Mouse (Mus musculus): ENCODE data around the gene Ccdc188.

The Ccdc188 gene

DNA sequence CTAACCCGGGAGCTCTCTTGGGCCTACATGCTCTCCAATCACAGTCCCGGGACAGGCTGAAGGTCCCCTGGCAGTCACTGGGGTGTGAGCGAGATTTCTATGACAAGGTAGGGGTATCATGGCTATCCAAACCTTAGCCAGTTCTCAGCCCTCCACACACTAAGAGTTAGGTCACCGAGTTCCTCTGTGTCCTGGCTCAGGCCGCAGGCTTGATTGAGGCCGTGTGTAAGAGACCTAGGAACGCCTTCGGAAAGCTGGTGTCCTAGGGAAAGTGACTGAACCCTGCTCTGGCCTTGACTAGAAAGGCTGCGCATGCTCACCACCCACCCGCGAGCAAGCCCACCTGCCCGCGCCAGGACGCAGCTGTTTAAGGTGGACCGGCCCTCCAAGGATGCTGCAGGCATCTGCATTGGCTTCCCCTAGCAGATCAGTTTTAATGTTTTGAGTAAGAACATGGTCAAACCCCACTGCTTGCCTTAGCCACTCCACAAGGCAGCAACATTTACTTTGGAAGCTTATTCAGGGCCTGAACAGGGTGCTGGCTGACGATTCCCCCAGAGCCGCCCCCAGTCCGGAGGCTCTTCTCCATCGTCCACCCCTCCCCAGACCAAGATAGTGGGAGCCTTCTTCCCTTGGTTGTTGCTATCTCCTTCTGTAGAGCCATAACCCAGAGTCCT, 17.8 kb downstream of the Ccdc188 start:
- DNase-seq (ENCODE audit: low spot score in 2 of 2), result peak; percentile 53 to 57

DNA sequence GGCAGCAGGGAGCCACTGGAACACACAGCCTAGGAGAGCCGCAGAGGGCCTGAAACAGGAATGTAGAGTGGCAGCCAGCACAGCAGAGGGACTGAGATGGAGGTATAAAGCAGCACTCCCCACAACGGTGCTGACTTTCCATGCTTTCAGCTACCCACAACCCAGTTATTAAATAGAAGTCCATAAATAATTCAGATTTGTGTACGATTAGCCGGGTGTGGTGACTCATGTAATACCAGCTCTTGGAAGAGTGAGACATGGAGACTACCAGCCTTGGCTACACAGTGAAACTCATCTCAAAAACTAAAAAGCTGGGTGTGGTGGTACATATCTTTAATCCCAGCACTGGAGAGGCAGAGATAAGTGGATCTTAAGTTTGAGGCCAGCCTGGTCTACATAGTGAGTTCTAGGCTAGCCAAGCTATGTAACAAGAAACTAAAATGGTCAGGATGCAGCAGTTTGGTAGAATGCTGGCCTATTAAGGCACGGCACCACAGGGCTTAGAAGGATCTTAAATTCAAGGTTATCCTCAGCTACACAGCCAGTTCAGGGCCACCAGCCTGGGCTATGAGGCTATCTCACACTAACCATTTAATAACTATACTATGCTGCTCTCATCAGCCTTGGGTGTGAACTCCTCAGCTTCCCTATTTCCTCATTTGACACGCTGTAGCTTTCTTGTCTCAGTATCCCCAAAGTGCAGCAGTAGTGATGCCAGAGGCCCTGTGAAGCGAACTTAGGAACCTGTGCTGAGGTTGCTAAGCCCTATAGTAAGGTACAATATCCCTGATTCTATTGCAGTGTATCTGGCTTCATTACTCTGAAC, 19.2 kb downstream of the Ccdc188 start:
- no peak for DNase-seq (ENCODE audit: low spot score in 2 of 2)

DNA sequence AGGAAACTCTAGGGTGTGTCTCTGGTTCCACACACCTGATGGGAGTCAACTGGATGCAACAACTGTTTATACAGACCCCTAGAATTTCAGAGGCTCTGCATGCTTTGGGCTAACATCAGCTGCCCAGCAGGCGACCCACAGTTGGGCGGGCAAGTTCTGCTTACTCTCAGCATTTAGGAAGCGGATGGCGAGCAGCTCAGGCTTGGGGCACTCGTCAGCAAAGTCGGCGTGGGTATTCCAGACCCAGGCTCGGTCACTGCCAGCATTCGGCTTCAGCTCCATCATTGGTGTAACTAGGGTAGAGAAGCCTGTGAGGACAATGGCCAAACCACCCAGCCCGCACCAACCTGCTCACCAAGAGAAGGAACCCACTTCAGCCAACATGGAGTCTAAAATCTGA, 23.9 kb downstream of the Ccdc188 start:
- no peak for DNase-seq (ENCODE audit: low spot score in 2 of 2)

DNA sequence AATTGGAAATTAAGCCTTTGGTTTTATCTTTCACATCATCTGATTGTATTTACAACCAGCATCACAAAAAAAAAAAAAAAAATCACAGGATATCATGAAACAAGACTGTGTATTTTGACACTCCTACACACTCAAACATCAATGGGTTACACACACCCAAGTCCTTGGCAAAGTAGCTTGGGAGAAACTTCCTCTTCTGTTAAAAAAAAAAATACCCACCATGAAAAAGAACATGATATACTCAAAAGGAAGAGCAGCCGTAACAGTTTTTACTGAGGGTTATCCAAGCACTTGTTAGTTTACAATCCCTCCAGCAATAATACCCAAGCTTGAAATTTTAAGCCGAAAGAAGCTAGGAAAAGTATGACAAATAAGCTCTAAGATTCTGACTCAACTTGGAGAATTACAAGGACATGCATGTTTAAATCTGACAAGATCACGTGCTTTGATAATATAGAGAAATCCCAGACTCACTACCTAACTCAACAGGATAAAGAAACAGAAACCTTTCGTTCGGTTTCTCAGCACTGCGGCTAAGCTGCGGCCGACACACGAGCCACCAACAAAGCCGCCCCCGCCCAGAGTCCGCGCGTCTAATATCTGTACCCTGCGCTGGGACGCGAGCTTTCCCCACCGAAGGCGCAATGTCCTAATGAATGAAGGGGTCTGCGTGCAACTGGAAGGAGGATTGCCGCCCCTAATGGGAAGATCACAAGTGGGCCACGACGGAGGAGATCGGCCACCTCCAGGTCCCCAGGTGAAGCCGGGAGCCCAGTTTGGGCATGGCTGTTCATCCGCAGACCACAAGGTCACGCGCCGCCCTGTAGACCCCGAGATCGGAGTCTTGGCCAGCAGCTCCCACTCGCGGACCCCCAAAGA, 30.1 kb downstream of the Ccdc188 start:
- DNase-seq (ENCODE audit: low spot score in 2 of 2), result peak in 1 of 2 experiments; percentile 23

DNA sequence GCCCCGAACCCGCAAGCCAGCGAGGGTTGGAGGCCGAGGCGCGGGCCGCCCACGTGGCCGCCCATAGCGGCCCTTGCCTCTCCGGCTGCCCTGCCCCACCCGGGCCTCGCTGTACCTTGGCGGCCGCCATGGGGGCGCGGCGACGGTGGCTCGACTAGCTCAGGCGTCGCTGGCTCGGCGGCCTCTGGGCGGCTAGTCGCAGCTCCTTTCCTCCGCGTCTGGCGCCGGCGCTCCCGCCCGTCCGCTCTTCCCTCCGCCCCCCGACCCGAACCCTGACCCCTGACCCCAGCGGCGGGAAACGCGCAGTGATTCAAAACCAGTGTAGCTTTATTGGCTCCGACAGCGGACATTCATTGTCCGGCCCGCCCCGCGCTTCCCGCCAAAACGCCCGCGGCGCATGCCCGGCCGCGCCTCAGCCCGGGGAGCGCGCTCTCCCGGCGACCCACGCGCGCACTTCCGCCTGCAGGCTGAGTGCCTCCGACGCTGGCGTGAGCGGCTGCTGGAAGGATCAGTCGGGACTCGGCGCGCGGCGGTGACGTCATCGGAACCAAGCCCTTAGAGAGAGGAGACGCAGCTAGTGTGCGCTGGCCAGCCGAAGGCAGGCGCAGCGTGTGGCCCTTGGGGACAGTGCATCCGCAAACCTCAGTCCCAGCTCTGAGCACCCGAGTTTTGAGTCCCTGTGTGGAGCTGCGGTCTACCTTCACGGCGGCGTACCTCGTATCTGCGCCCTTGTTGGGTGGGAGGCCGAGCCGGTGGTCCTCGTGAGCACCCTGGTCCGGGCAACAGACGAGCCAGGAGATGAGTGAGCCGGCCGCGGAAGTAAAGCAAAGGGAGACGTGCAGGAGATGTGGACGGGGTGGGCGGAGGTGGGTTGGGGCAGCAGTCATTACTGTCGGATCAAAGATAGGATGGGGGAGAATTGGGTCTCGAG, 31.0 kb downstream of the Ccdc188 start, which contains the start of the genes Trmt2a and Ranbp1:
Gene Trmt2a, plus strand, starts transcription at position 247 of the 931 bp plus-strand sequence.
Gene Ranbp1, minus strand, starts transcription at position 300 of the 931 bp plus-strand sequence.
- peak; percentile 99 for DNase-seq (ENCODE audit: low spot score in 2 of 2)

DNA sequence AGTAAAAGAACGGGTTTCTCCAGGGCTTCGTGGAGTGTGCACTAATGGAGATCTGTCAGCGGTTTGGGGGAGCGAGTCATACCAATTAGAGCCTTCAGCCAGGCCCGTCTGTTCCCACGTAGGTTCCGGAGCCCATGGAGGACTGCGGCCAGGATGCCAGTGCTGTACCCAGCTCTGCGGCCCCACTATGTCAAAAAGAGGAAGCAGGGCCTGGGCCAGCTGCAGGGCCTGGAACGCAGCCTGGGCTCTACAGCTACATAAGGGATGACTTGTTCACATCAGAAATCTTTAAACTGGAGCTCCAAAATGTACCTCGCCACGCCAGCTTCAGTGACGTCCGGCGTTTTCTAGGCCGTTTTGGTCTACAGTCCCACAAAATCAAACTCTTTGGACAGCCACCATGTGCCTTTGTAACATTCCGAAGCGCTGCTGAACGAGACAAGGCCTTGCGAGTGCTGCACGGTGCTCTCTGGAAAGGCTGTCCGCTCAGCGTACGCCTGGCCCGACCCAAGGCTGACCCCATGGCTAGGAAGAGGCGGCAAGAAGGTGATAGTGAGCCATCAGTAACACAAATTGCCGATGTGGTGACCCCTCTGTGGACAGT, 31.8 kb downstream of the Ccdc188 start:
- DNase-seq (ENCODE audit: low spot score in 2 of 2), result peak; percentile 71

DNA sequence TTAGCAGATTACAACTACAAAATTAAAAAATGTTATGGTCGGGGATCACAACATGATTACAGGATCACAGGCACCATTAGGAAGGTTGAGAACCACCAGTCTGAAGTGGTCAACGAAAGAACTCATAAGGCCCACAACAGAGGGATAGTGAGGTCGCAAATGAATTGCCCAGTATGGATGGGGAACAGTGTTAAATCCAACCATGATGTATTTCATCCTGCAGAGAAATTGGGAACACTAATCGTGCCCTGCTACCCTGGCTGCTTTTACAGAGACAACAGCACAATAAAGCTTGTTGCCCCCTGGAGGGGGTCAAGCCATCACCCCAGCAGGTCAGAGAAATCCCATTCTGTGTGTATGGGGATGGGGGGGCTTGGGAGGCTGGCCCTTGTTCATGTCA, 32.6 kb downstream of the Ccdc188 start:
- DNase-seq (ENCODE audit: low spot score in 2 of 2), result no peak

DNA sequence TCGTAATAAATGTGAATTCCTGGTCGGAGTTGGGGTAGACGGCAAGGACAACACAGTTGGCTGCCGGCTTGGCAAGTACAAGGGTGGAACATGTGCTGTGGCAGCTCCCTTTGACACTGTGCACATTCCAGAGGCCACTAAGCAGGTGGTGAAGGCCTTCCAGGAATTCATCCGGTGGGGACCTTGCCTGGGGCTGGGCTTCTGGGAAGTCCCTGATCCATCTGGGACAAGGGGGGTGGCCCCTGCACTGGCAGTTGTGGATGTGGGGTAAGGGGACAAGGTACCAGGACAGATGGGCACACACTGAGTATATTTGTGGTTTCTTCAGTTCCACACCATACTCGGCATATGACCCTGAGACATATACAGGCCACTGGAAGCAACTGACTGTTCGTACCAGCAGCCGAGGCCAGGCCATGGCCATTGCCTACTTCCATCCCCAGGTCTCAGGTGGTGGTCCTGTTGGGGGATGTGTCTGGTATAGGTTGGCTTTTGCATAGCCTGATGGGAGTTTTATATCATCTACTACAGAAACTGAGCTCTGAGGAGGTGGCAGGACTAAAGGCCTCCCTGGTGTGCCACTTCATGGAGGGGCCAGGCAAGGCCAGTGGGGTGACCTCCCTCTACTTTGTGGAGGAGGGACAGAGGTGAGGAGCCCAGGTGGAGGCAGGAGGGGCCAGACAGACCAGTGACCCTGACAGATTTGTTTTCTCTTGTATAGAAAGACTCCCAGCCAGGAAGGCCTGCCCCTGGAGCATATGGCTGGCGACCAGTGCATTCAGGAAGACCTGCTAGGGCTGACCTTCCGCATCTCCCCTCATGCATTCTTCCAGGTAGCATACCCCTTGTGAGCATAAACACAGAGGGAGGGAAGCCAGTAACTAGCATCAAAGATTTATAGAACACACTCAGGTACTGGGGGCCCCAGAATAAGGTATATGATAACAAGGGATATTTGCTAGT, 33.4 kb downstream of the Ccdc188 start:
- no peak for DNase-seq (ENCODE audit: low spot score in 2 of 2)

DNA sequence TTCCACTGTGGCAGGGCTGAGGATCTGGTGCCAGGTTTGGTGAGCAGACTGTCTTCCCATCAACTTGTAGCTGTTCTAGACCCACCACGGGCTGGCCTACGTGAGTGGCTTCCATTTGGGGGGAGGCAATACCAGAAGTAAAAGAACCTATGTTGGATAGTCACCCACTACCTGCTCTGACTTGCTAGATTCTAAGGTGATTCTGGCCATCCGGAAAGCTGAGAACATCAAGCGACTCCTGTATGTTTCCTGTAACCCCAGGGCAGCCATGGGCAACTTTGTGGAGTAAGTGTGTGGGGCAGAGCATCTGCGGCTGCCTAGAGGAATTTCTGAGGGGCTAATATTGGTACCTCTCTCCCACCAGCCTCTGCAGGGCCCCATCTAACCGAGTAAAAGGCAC, 35.1 kb downstream of the Ccdc188 start:
- no peak for DNase-seq (ENCODE audit: low spot score in 2 of 2)

DNA sequence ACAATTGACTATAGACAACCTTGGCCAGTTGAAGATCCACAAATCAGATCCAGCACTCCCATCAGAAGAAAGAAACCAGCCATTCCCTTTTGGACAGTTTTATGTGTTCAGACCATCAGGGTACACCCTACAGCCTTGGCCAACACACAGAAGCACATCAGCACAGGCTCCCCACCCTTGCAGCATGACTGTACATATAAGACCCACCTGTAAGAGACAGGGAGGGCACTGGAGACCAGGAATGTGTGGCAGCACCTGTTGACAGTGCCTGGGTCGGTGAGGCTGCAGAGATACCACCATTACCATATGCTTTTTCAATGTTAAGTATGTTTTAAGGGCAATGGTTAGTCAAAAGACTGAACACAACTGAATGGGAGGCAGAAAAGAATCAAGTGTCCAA, 36.2 kb downstream of the Ccdc188 start:
- no peak for DNase-seq (ENCODE audit: low spot score in 2 of 2)

DNA sequence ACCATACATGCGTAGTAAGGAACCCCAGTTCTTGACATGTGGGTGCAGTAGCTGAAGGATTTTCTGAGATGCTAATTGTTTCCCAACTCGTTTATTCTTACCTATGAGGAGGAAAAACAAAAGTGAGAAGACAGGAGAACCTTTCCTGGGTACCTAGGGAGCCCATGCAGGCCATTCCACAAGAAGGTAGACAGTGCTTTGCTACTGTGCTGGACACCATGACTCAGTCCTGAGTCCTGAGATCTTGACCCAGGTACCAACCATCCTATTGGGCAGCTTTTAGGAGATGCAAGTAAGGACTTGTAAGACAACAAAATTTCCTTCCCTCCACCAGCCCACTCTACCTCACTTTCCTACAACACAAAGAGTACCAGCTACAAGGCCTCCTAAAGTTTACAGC, 40.5 kb downstream of the Ccdc188 start, which contains the start of gene Gm49776:
Gene Gm49776, minus strand, starts transcription at position 101 of the 400 bp plus-strand sequence.
- no peak for DNase-seq (ENCODE audit: low spot score in 2 of 2)

DNA sequence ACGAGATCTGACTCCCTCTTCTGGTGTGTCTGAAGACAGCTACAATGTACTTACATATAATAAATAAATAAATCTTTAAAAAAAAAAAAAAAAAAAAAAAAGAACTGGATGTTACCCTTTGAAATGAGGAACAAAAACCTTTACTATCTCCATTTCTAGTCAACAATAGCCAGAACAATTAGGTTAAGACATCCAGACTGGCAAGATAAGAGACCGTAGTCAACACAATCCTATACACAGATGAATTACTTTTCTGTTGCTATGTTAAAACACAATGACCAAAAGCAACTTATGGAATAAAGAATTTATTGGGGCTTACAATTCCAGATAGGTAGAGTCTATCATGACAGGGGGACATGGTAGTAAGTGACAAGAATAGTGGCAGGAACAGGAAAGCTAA, 47.3 kb downstream of the Ccdc188 start:
- DNase-seq (ENCODE audit: low spot score in 2 of 2), result no peak

DNA sequence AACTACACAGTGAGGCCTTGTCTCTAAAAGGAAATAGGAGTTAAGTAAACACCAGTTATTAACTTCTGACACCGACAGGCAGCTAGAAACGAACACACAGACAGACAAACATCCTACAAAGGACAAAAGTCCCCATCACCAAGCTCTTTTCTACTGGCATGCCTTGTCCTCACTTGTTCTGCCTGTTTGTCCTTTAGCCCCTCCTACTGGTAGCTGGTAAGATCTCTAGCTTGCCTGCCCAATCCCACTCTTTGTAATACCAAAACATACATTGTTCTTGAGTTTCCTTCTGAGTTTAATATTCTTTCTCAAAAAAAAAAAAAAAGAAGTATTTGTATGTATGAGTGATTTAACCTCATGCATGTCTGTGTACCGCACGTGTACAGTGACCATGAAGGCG, 50.5 kb downstream of the Ccdc188 start:
- no peak for DNase-seq (ENCODE audit: low spot score in 2 of 2)
